Mouse (Mus musculus) forebrain, embryonic 15.5 days (tissue): ENCODE measurements around the gene 4921517D22Rik. TPM values are rescaled to one million over a fixed set of nuclear protein-coding genes. Genes with fewer than 3 reads are reported as not detected.

ENCODE experiments used
- ATAC-seq: fragments of 200-750 bp; cut with Nextera tagmentation; replicated peaks from 2 replicates; pipeline ENCODE4 v1.8.0; 2017; ENCODE audit warnings: mild to moderate bottlenecking, moderate TSS enrichment, moderate library complexity
- H3K27ac ChIP-seq: fragments of 300-500 bp; sonication (generic); replicated peaks from 2 replicates; pipeline ENCODE4 v1.5.1; 2015; ENCODE audit warnings: mild to moderate bottlenecking, inconsistent platforms
- H3K27me3 ChIP-seq: fragments of 300-500 bp; sonication (generic); 2 replicates; pipeline ENCODE4 v1.6.1; 2015; ENCODE audit warnings: inconsistent platforms
- H3K36me3 ChIP-seq: fragments of 300-500 bp; sonication (generic); 2 replicates; pipeline ENCODE4 v1.6.1; 2015; ENCODE audit warnings: mild to moderate bottlenecking, inconsistent platforms
- H3K4me1 ChIP-seq: fragments of 300-500 bp; sonication (generic); 2 replicates; pipeline ENCODE4 v1.6.1; 2015; ENCODE audit warnings: inconsistent platforms
- H3K4me2 ChIP-seq: fragments of 300-500 bp; sonication (generic); replicated peaks from 2 replicates; pipeline ENCODE4 v1.6.1; 2015; ENCODE audit warnings: mild to moderate bottlenecking, inconsistent platforms
- H3K4me3 ChIP-seq: fragments of 300-500 bp; sonication (generic); 2 replicates; pipeline ENCODE4 v1.5.1; 2015; ENCODE audit warnings: mild to moderate bottlenecking, inconsistent platforms
- H3K9ac ChIP-seq: fragments of 300-500 bp; sonication (generic); replicated peaks from 2 replicates; pipeline ENCODE4 v1.6.1; 2015; ENCODE audit warnings: mild to moderate bottlenecking, inconsistent platforms
- H3K9me3 ChIP-seq: fragments of 300-500 bp; sonication (generic); 2 replicates; pipeline ENCODE4 v1.6.1; 2016; ENCODE audit warnings: inconsistent platforms
- WGBS: fragments of 180-500 bp; shearing (Covaris S2); methylation state at CpG from one replicate; pipeline ENCODE4 v1.1.7; 2015; ENCODE audit warnings: mixed read lengths; 5-methylcytosine and 5-hydroxymethylcytosine counted together
- polyA plus RNA-seq: library from polyadenylated mRNA; unstranded; fragments of >200 nt; fragmentation: Nextera tagmentation; extraction: Ambion mirVana; gene quantifications from 2 replicates; pipeline ENCODE4 v1.2.1, GENCODE M21; 2015

The 4921517D22Rik gene
- polyA plus RNA-seq, 1 experiment from 2014 or later, result not detected

GRCm38 (mm10) chr13:59637800-59638199 is 56.1 kb downstream of the 4921517D22Rik start:
- no peak overlapping the region for H3K4me2 ChIP-seq
- H3K4me3 ChIP-seq, result no peak overlapping the region
- no peak overlapping the region for H3K27ac ChIP-seq
- H3K9me3 ChIP-seq, result no peaks in the 10 kb centered on the region
- no peaks in the 10 kb centered on the region for H3K4me1 ChIP-seq
- peaks cover 71% of the 10 kb centered on the region for H3K36me3 ChIP-seq
- H3K27me3 ChIP-seq, result no peaks in the 10 kb centered on the region
- no peak overlapping the region for H3K9ac ChIP-seq
- ATAC-seq, result no peak
- 95% methylated on average over 7 of the region's 7 CpGs for WGBS

Other genes with a start within 250 kb of the 4921517D22Rik start
- gene Agtpbp1, start 108.9 kb downstream of the 4921517D22Rik start, polyA plus RNA-seq, result 50.8 and 52.3 TPM in 2 replicates
- gene Naa35, start 108.8 kb downstream of the 4921517D22Rik start, polyA plus RNA-seq, result 157 and 161 TPM in 2 replicates
- 48.2 and 48.6 TPM in 2 replicates for gene Golm1, start 18.3 kb downstream of the 4921517D22Rik start, polyA plus RNA-seq
- 0.15 and 0.29 TPM in 2 replicates for gene Spata31d1a, start 16.2 kb upstream of the 4921517D22Rik start, polyA plus RNA-seq
- not detected in 2 replicates for gene Spata31d1b, start 18.2 kb upstream of the 4921517D22Rik start, polyA plus RNA-seq
- gene Spata31d1d, start 37.6 kb upstream of the 4921517D22Rik start, polyA plus RNA-seq, result not detected in 2 replicates
- gene 1700014D04Rik, start 52.6 kb upstream of the 4921517D22Rik start, polyA plus RNA-seq, result 0.39 TPM in 1 of 2 replicates, not detected in the other
- 129 and 146 TPM in 2 replicates for gene Isca1, start 75.7 kb upstream of the 4921517D22Rik start, polyA plus RNA-seq
- not detected in 2 replicates for gene Gm49354, start 88.1 kb upstream of the 4921517D22Rik start, polyA plus RNA-seq
- 54.9 and 58.9 TPM in 2 replicates for gene Tut7, start 129.0 kb upstream of the 4921517D22Rik start, polyA plus RNA-seq